Mouse (Mus musculus) MEL (cell line): ENCODE results near the gene Rpn2.

Source experiments
- CHD2 ChIP-seq: IDR thresholded peaks from 2 replicates; pipeline ENCODE4 v1.6.1; 2011; ENCODE audit warnings: low read length, improper control_type of control experiment
- CTCF ChIP-seq, 3 experiments: IDR thresholded peaks in 2 of 3; conservative IDR thresholded peaks in 1 of 3; 2 replicates each; pipeline ENCODE4 v1.5.1; 2011 to 2012; ENCODE audit warnings: low read length in 3 of 3, low read depth in 2 of 3, mild to moderate bottlenecking in 2 of 3, improper control_type of control experiment in 1 of 3, inconsistent platforms in 1 of 3, mixed read lengths in 1 of 3, moderate library complexity in 1 of 3; ENCODE audit not compliant: control insufficient read depth in 1 of 3, insufficient read depth in 1 of 3, poor library complexity in 1 of 3, severe bottlenecking in 1 of 3
- ZKSCAN1 ChIP-seq: IDR thresholded peaks from 2 replicates; pipeline ENCODE4 v1.6.1; 2012; ENCODE audit warnings: low read depth, mild to moderate bottlenecking, inconsistent platforms, low read length, improper control_type of control experiment, moderate library complexity

DNA sequence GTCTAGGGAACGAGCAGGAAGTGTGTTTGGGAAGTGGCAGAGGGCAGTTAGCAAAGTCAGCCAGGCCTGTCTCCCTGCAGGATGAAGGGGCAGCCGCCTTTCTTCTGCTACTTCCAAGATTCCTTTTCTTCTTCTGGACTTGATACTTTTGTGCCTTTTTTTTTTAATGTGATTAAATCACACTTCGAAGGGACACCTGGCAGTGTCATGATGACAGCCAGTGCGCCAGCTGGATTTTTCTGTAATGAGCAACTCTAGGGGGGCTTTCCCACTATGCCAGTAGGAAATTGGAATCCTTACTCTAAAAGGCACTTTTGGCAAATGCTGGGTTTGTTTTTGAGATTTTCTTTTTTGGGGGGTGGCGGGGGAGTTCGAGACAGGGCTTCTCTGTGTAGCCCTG lies 36.7 kb downstream of the Rpn2 start:
- TF ChIP-seq CTCF (IDR thresholded peaks at IDR 0.05 in 2 of 3, conservative IDR thresholded peaks at IDR 0.05 in 1 of 3; ENCODE audit: control insufficient read depth in 1 of 3, insufficient read depth in 1 of 3, low read depth in 2 of 3, low read length in 3 of 3, poor library complexity in 1 of 3, severe bottlenecking in 1 of 3) (no peak), ZKSCAN1 (no peak), CHD2 (no peak)
